Mouse (Mus musculus) forebrain, embryonic 14.5 days (tissue): ENCODE results near the gene Vegfa. TPM values are rescaled to one million over a fixed set of nuclear protein-coding genes. Genes with fewer than 3 reads are reported as not detected.

Source experiments
- ATAC-seq: fragments of 200-750 bp; cut with Nextera tagmentation; 2 replicates; pipeline ENCODE4 v1.8.0; 2017; ENCODE audit warnings: mild to moderate bottlenecking, moderate library complexity
- DNase-seq: peaks from one replicate; pipeline ENCODE4 v3.0.0-alpha.2; 2015; ENCODE audit warnings: low spot score
- H3K27ac ChIP-seq: fragments of 300-500 bp; sonication (generic); 2 replicates; pipeline ENCODE4 v1.5.1; 2014; ENCODE audit warnings: low read depth, mild to moderate bottlenecking, control low read depth, low read length, moderate library complexity
- H3K27me3 ChIP-seq: fragments of 300-500 bp; sonication (generic); replicated peaks from 2 replicates; pipeline ENCODE4 v1.6.1; 2014; ENCODE audit warnings: low read length, control low read depth, mixed read lengths; ENCODE audit not compliant: control insufficient read depth, insufficient read depth
- H3K36me3 ChIP-seq: fragments of 300-500 bp; sonication (generic); 2 replicates; pipeline ENCODE4 v1.6.1; 2014; ENCODE audit warnings: low read length, control low read depth; ENCODE audit not compliant: control insufficient read depth, insufficient read depth
- H3K4me1 ChIP-seq: fragments of 300-500 bp; sonication (generic); 2 replicates; pipeline ENCODE4 v1.6.1; 2014; ENCODE audit warnings: antibody characterized with exemption, low read length, control low read depth; ENCODE audit not compliant: control insufficient read depth, insufficient read depth
- H3K4me2 ChIP-seq: fragments of 300-500 bp; sonication (generic); 2 replicates; pipeline ENCODE4 v1.6.1; 2014; ENCODE audit warnings: mild to moderate bottlenecking, control low read depth, low read length
- H3K4me3 ChIP-seq: fragments of 300-500 bp; sonication (generic); 2 replicates; pipeline ENCODE4 v1.5.1; 2014; ENCODE audit warnings: low read depth, low read length, control low read depth
- H3K9ac ChIP-seq: fragments of 300-500 bp; sonication (generic); 2 replicates; pipeline ENCODE4 v1.6.1; 2014; ENCODE audit warnings: mild to moderate bottlenecking, low read length, control low read depth, moderate library complexity
- H3K9me3 ChIP-seq: fragments of 300-500 bp; sonication (generic); replicated peaks from 2 replicates; pipeline ENCODE4 v1.6.1; 2016; ENCODE audit warnings: low read length, control low read depth, mixed read lengths; ENCODE audit not compliant: control insufficient read depth
- WGBS: fragments of 180-500 bp; shearing (Covaris S2); extraction: QIAGEN DNeasy Blood & Tissue Kit; methylation state at CpG from one replicate; pipeline ENCODE4 v1.1.7; 2014; 5-methylcytosine and 5-hydroxymethylcytosine counted together
- polyA plus RNA-seq: library from polyadenylated mRNA; unstranded; fragments of >200 nt; fragmentation: Nextera tagmentation; extraction: Ambion mirVana; gene quantifications from 2 replicates; pipeline ENCODE4 v1.2.1, GENCODE M21; 2014

The Vegfa gene
- polyA plus RNA-seq, 1 experiment from 2014 or later: 2.3 TPM

DNA sequence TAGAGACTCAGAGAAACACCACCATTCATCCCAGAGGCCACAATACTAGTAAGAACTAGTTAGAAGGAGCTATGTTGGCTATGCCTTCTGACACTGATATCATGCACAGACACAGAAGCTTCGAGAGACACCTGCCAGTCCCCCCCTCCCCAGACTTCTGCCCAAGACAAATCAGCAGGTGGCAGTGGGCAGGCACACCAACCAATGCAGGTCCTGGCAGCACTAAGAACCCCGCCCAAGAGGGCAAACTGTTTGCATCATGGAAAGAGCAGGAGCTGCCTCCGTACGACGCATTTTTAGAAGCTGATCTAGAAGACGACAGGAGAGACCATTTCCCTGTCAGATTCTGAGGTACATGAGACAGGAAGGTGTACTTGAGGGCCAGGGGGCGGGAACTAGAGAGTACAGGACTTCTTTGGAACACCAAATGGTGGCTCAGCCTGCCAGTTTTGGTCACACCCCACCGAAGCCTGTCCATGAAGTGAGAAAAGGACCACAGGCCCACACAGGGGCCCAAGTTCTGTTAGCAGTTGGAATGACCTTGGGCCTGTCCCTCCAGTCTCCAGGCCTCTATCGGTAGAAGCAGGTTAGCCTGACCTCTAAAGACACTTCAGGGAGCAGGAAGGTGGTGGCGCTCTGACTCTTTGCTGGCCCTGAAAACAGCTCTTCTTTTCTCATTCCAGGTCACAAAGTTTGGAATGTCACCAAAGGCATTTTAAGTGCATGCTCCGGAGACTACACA is 6.1 kb downstream of the Vegfa start:
- no peak for ATAC-seq
- no peak overlapping the region for H3K4me3 ChIP-seq
- H3K4me2 ChIP-seq: no peak overlapping the region
- DNase-seq: no peak
- peaks cover 49% of the 10 kb centered on the region for H3K36me3 ChIP-seq
- H3K9me3 ChIP-seq: no peaks in the 10 kb centered on the region
- H3K27ac ChIP-seq: no peak overlapping the region
- WGBS: 91% methylated on average over 11 of the region's 11 CpGs
- H3K4me1 ChIP-seq: peaks cover 29% of the 10 kb centered on the region
- no peaks in the 10 kb centered on the region for H3K27me3 ChIP-seq
- H3K9ac ChIP-seq: no peak overlapping the region

DNA sequence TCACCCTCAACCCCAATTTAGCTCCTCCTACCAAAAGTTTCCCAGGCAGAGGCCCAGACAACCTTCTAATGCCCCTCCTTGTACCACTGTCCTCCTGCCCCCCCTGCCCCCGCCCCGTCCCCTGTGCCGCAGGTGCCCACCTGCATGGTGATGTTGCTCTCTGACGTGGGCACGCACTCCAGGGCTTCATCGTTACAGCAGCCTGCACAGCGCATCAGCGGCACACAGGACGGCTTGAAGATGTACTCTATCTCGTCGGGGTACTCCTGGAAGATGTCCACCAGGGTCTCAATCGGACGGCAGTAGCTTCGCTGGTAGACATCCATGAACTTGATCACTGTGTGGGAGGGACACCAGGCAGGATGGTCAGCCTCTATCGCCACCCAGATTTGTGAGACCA is 7.0 kb downstream of the Vegfa start:
- no peaks in the 10 kb centered on the region for H3K27me3 ChIP-seq
- H3K4me2 ChIP-seq: no peak overlapping the region
- H3K9ac ChIP-seq: no peak overlapping the region
- peaks cover 29% of the 10 kb centered on the region for H3K4me1 ChIP-seq
- no peak overlapping the region for H3K4me3 ChIP-seq
- DNase-seq (no peak), ATAC-seq (no peak)
- H3K27ac ChIP-seq: no peak overlapping the region
- H3K9me3 ChIP-seq: no peaks in the 10 kb centered on the region
- WGBS: 92% methylated on average over 15 of the region's 15 CpGs
- peaks cover 58% of the 10 kb centered on the region for H3K36me3 ChIP-seq

DNA sequence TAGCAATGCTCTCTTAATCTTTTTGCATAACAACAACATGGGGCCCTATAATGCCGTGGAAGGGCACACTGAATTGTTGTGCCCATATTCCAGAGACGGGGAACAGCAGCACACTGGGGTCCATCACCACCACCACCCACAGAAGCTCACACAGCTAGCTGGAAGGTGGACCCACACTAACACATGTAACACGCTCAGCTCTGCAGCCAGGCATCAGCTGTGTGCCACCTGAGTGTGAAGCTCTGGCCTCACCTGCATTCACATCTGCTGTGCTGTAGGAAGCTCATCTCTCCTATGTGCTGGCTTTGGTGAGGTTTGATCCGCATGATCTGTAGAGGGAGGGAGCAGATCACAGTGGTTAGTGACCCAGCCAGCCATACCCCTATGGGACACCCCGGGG is 8.0 kb downstream of the Vegfa start:
- no peak overlapping the region for H3K27ac ChIP-seq
- H3K9ac ChIP-seq: no peak overlapping the region
- ATAC-seq: no peak
- H3K4me3 ChIP-seq: no peak overlapping the region
- peaks cover 64% of the 10 kb centered on the region for H3K36me3 ChIP-seq
- H3K4me1 ChIP-seq: peaks cover 23% of the 10 kb centered on the region
- WGBS: 97% methylated on average over 5 of the region's 5 CpGs
- DNase-seq: no peak
- H3K4me2 ChIP-seq: no peak overlapping the region
- H3K27me3 ChIP-seq: no peaks in the 10 kb centered on the region
- H3K9me3 ChIP-seq: no peaks in the 10 kb centered on the region

DNA sequence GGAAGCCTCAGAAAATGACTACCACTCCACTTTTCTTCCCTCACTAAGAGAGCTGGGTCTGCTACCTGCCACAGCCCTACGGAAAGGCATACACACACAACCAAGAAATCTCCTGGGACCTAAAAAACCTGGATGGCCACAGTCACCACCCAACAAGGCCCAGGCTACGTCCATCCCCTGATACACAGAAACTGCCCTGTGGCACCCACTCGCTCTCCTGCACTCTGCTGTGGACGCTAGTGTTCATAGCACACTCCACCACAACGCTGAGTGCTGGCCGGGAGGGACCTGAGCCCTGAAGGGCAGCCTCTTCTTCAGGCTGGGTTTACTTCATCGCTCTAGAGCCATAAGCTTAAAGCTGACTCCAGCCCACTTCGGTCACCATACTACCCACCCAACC is 8.6 kb downstream of the Vegfa start:
- Histone ChIP-seq H3K9ac (no peak overlapping the region), H3K4me1 (peaks cover 17% of the 10 kb centered on the region; the same call in 1 of the 2 replicates), H3K4me3 (no peak overlapping the region), H3K4me2 (no peak overlapping the region), H3K27me3 (no peaks in the 10 kb centered on the region), H3K36me3 (peaks cover 70% of the 10 kb centered on the region), H3K27ac (no peak overlapping the region), H3K9me3 (no peaks in the 10 kb centered on the region)
- 96% methylated on average over 8 of the region's 8 CpGs for WGBS
- ATAC-seq: no peak
- no peak for DNase-seq

DNA sequence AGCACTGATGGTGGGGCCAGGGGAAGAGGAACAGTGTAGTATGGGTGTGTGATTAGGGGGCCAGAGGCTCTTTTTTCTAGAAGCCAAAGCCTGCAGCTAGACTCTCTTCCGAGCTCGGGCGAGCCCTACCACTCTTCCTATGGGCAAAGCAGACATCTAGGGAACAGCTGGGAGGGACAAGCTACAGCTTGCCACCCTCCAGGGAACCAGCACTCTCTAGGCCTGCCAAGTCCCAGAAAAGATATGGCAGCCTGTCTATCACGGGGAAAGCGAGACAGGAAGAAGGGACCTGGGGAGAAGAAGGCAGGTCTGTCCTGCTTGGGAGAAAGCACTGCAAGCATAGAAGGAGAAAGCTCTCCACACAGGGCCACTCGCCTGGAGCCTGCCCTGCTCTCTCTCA is 9.2 kb downstream of the Vegfa start:
- H3K4me3 ChIP-seq: no peak overlapping the region
- H3K27ac ChIP-seq: no peak overlapping the region
- H3K9me3 ChIP-seq: no peaks in the 10 kb centered on the region
- H3K36me3 ChIP-seq: peaks cover 77% of the 10 kb centered on the region
- WGBS: 83% methylated on average over 6 of the region's 6 CpGs
- ATAC-seq (no peak), DNase-seq (no peak)
- no peak overlapping the region for H3K4me2 ChIP-seq
- H3K27me3 ChIP-seq: no peaks in the 10 kb centered on the region
- H3K4me1 ChIP-seq: peaks cover 11% of the 10 kb centered on the region; the same call in 1 of the 2 replicates
- H3K9ac ChIP-seq: no peak overlapping the region

DNA sequence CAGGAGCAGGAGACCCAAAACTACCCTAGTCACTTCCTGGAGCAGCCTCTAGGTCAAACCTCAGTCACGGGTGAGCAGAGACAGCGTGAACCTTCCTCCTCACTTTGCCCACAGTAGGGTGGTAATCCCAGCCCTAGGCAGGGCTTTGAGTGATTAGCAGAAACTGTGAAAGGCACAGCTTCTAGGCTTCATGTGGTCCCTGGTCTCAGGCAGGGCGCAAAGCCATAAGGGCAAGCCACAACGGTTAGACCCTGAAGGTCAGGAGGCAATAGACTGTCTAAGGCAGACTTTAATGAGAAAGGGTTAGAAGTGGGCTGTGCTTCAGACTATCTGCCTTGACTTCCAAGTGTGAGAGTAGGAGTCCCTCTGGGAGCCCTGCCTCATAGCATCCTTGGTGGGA is 9.7 kb downstream of the Vegfa start:
- peaks cover 82% of the 10 kb centered on the region for H3K36me3 ChIP-seq
- H3K4me1 ChIP-seq: peaks cover 6% of the 10 kb centered on the region; the same call in 1 of the 2 replicates
- WGBS: 91% methylated on average over 4 of the region's 4 CpGs
- no peak overlapping the region for H3K4me3 ChIP-seq
- H3K9me3 ChIP-seq: no peaks in the 10 kb centered on the region
- ATAC-seq: no peak
- no peak overlapping the region for H3K4me2 ChIP-seq
- H3K27ac ChIP-seq: no peak overlapping the region
- no peak overlapping the region for H3K9ac ChIP-seq
- DNase-seq: no peak
- H3K27me3 ChIP-seq: no peaks in the 10 kb centered on the region

DNA sequence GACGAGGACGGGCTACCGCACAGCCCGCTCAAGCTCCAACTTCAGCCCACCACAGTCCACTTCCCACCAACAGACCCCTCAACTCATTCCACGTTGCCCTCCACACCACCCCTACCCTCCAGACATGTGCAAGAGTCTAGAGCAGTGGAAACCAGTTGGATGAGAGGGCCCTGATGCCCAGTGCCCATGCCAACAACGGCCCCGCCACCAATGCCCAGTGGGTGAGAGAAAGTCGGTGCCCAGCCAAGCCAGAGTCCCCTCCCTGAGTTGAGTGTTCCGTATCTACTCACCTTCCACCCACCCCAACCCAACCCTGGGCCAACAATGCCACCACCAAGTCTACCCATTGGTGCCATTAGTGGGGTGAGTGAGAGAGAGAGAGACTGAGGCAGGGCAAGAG is 10.4 kb downstream of the Vegfa start:
- H3K4me2 ChIP-seq: no peak overlapping the region
- ATAC-seq: no peak
- 97% methylated on average over 9 of the region's 9 CpGs for WGBS
- H3K27ac ChIP-seq: no peak overlapping the region
- no peaks in the 10 kb centered on the region for H3K9me3 ChIP-seq
- H3K9ac ChIP-seq: no peak overlapping the region
- no peaks in the 10 kb centered on the region; the same call in 1 of the 2 replicates for H3K4me1 ChIP-seq
- DNase-seq: no peak
- H3K4me3 ChIP-seq: no peak overlapping the region
- peaks cover 85% of the 10 kb centered on the region for H3K36me3 ChIP-seq
- no peaks in the 10 kb centered on the region for H3K27me3 ChIP-seq

DNA sequence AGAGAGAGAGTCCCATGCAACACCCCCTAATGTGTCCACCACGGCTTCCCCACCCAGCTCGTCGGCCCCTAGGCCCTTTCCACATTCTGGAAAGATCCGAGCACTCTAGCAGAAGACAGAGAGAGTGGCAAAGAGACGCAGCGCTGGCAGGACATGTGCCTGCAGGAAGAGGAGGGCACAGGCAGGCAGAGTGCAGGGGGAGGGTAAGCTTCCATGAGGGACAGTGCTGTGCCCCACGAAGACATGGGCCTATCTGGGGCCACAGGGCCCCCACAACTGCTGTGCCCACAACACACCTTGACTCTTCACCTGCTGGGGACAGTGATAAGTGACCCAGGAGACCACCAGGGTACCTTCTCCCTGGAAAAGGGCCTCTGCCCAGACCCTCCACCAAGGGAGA is 11.0 kb downstream of the Vegfa start:
- ATAC-seq (no peak), DNase-seq (no peak)
- WGBS: 93% methylated on average over 7 of the region's 7 CpGs
- Histone ChIP-seq H3K27ac (no peak overlapping the region), H3K9ac (no peak overlapping the region), H3K27me3 (no peaks in the 10 kb centered on the region), H3K4me2 (no peak overlapping the region), H3K4me3 (no peak overlapping the region), H3K4me1 (no peaks in the 10 kb centered on the region; the same call in 1 of the 2 replicates), H3K9me3 (no peaks in the 10 kb centered on the region), H3K36me3 (peaks cover 86% of the 10 kb centered on the region)

DNA sequence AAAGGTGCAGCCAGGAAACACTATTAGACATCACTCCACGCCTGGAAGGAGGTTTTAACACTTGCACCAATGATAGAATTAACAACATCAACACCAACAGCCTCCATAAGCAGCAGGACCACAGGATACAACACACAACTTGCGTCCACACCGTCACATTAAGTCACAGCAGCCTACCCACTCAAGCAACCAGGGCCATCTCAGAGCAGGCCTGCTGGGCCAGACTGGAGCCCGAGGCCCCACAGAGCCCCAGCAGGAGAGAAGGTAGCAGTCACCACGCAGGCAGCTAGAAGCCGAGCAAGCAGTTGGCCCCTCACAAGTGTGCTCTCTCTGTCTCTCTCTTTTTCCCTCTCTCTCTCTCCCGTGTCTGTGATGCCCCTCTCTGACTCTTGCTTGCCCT is 11.6 kb downstream of the Vegfa start:
- H3K4me1 ChIP-seq: no peaks in the 10 kb centered on the region
- peaks cover 90% of the 10 kb centered on the region for H3K36me3 ChIP-seq
- no peak overlapping the region for H3K27ac ChIP-seq
- no peak overlapping the region for H3K9ac ChIP-seq
- ATAC-seq: no peak
- no peak overlapping the region for H3K4me2 ChIP-seq
- no peaks in the 10 kb centered on the region for H3K27me3 ChIP-seq
- no peak for DNase-seq
- H3K4me3 ChIP-seq: no peak overlapping the region
- WGBS: 85% methylated on average over 6 of the region's 7 CpGs
- no peaks in the 10 kb centered on the region for H3K9me3 ChIP-seq
